Mouse (Mus musculus) lung, postnatal 36 days (tissue): ENCODE results near the gene Kcnj12.

Experiments used
- DNase-seq: peaks from one replicate; pipeline ENCODE4 v3.0.0; 2022; ENCODE audit warnings: mixed read lengths

Gene Kcnj12

DNA sequence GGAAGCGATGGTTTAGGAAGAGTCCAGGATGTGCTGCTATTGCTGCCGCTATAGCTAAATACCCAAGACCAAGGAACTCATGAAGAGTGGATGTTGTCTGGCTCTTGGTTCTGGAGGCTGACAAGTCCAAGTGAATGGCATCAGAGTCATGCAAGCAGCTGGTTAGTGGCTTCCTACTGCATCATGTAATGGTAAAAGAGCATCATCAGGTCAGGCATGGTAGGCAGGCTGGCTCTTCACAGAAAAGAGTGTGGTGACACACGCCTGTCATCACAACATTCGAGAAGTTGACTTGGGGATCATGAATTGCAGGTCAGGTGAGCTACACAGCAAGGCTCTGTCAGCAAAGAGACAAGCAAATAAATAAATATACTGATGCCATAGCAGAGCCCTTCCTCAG lies 89.1 kb downstream of the Kcnj12 start:
- DNase-seq = no peak

- peak; percentile 18 for DNase-seq
These were observed 90.1 kb downstream of the Kcnj12 start for GRCm38 (mm10) chr11:61112323-61112995.

DNA sequence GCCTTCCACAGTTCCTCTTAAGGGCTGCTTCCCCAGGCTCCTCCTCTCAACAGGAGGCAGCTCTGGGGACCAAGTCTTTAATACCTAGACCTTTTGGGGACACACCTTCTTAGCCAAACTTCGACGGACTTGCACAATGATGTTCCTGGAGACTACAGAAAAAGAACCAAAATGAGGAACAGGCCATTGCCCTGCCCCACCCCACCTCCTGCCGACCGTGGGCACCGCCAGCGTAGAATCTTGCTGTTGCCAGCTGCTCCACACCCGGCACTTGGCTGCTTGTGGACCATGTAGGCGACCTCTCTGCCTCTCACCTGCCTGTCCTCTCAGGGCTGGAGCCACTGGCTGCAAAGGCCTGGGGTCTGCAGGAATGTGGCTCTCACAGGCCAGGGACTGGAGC lies 93.9 kb downstream of the Kcnj12 start:
- peak; percentile 55 for DNase-seq

- DNase-seq = no peak
These were observed 97.7 kb downstream of the Kcnj12 start for GRCm38 (mm10) chr11:61119996-61120583.
